Mouse (Mus musculus) T-helper 1 cell (primary cell): ENCODE measurements around the gene H2afj.

ENCODE experiments used
- in situ Hi-C: fragments of 300-600 bp; cut with MboI, MseI; formaldehyde crosslinking; loops from one replicate; pipeline ENCODE4 v1.15.1; 2025; ENCODE audit warnings: high pct_unique_total_duplicates

Gene H2afj

DNA sequence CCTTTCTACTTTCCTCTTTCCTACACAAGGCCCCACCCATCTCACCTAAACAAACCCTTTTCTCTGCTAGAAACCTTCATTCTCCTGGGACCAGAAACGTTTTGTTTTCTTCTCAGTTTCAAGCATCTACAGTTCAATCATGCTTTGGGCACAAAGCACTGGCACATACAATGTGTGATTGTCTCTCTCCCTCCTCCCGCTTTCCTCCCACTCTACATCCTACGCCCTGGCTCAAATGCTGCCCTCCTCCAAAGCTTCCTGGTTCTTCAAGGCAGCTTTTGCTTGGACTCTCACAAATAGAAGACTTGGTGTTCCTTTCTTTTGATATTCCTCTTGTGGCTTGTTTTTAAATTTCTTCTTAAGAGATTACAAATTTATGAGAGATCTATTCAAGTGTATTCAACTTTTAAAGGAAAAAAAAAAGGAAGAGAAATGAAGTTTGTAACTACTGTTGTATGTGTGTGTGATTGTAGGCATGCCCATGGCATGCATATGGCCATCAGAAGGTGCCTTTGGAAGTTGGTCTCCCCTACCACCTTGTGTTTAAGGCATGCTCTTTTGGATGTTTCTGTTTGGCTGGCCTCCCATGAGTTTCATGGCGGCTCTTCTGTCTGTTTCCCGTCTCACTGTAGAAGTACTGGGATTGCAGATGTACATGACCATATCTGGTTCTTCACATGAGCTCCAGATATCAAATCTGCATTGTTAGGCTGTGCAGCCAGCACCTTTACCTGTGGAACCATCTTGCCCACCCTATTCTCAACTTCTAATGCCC lies 37.8 kb downstream of the H2afj start:
- in situ Hi-C loops = loop anchor here (5.0 to 10.0 kb wide), 2 partner anchors 66 to 139 kb away; no protein-coding TSS in a partner anchor

GRCm38 (mm10) chr6:136847267-136847666 lies 39.2 kb downstream of the H2afj start:
- in situ Hi-C loops = loop anchor here (5.0 to 10.0 kb wide), 2 partner anchors 65 to 138 kb away; no protein-coding TSS in a partner anchor

GRCm38 (mm10) chr6:136847790-136848189 lies 39.7 kb downstream of the H2afj start:
- in situ Hi-C loops = loop anchor here (5.0 to 10.0 kb wide), 2 partner anchors 65 to 137 kb away; no protein-coding TSS in a partner anchor

- in situ Hi-C loops = loop anchor here (5.0 to 10.0 kb wide), 2 partner anchors 64 to 136 kb away; no protein-coding TSS in a partner anchor
Measured at GRCm38 (mm10) chr6:136848399-136848798, 40.4 kb downstream of the H2afj start.

DNA sequence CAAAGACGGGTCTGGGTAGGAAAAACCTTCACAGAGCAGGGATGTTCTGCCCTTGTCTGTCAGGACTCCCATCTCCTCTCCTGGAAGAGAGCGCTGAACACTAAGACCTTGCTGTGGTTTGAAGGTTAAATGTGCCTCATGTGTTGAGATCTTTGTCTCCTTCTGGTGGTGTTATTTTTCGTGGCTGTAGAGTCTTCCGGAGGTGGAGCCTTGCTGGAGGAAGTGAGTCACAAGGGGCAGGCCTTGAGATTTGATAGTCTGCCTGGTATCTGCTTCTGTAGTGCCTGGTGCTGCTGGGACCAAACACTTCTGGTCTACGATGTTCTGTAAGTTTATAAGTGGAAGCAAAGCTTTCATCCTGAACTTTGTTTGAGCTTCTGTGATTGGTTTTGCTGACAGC lies 40.9 kb downstream of the H2afj start:
- in situ Hi-C loops = loop anchor here (5.0 to 10.0 kb wide), 2 partner anchors 63 to 136 kb away; no protein-coding TSS in a partner anchor

- in situ Hi-C loops = no loop called here
Measured at GRCm38 (mm10) chr6:136850267-136850666, 42.2 kb downstream of the H2afj start.

DNA sequence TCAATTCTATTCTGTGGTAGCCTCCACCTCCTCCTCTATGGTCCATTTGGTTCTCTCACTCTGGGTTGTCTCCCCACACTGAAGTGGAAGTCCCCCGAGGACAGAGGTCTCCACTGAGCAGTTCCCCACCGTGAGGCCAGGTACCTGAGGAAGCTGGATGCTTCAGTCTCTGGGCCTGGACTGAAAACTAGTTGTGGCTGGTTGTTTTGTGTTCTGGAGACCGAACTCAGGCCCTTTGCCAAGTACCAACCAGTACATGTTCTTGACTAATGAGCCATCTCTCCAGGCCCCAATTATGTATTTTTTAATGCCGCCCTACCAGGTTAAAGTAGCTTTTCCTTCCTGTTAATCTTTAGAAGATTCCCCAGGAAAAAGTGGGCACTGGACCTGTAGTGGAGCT lies 44.3 kb downstream of the H2afj start:
- in situ Hi-C loops = no loop called here

- in situ Hi-C loops = no loop called here
Measured at GRCm38 (mm10) chr6:136852762-136853161, 44.7 kb downstream of the H2afj start.

DNA sequence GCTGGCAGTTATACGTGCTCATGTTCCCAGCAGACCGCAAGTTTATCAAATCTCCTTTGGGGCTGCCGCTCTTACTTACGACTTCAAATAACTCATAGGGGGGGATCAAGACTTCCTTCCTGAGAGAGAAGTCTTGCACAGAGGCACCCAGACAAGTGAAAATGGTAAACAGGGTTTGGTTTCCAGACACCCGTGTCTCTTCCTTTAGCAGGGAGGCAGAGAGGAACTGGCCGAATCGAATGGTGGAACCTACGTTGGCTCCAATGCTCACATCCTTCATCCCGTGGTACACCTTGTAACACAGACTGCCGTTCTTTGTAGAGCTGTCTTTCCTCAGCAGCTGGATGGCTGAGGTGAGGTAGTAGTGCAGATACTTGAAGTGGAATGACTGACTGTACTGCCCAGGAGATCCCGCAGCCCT lies 46.3 kb downstream of the H2afj start:
- in situ Hi-C loops = no loop called here

GRCm38 (mm10) chr6:136855183-136855582 lies 47.1 kb downstream of the H2afj start:
- in situ Hi-C loops = no loop called here

GRCm38 (mm10) chr6:136856071-136856636 lies 48.1 kb downstream of the H2afj start:
- in situ Hi-C loops = no loop called here

GRCm38 (mm10) chr6:136857186-136857872 lies 49.3 kb downstream of the H2afj start, which contains the start of gene Art4:
Gene Art4 (minus strand): TSS chr6:136857733.
- in situ Hi-C loops = no loop called here

GRCm38 (mm10) chr6:136857873-136858260 lies 49.8 kb downstream of the H2afj start:
- in situ Hi-C loops = no loop called here

- in situ Hi-C loops = no loop called here
Measured at GRCm38 (mm10) chr6:136858420-136858819, 50.4 kb downstream of the H2afj start.
